Mouse (Mus musculus) kidney, adult 8-10 months (tissue): Measurements from ENCODE around the gene Olfr229.
"Not testable (repeated sequence)": the region's sequence is repeated elsewhere in the genome, so short reads cannot be mapped to it uniquely, and the experiment has no call there.

Experiments used
- DNase-seq, 2 experiments: peaks; one replicate each; pipeline ENCODE4 v3.0.0; 2022

Olfr229 gene

DNA sequence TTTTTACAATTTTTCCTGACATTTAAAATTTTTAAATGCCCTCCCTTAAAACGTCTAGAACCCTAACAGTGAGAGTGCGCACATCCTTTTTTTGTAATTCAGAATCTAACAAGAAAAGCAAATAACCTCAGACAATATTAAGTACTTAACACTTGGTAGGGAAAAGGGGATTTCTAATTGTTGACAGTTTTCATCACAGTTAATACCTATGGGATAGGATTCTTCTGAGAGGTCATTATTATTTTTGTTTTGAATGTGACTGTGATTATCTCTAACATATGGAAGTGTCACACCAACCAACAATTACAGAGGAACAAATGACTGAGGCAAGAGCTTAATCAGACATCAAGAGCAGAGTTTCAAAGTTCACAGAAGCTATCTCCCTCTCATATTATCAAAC is at the start of gene Olfr229:
TSS of gene Olfr229 (plus strand) at position 301 of the 400 bp plus-strand sequence.
- no peak for DNase-seq

DNA sequence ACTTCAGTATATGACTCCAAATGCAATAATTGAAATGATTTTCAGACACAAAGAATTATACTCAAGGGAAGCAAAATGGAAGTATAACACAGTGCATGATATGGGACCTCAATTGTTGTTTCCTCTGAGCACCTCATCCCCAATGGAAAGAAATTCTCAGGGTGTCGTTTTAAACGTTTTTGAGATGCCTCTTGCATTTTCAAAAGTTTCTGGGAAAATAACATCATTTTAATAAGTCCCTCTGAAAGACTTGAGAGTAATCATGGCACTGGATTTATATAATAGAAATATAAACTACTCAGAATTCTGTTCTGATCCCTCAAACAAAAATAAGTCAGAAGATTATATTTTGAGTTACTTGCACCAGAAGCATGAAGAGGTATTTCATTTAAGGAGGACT is 41.0 kb upstream of the Olfr229 start, which contains the start of gene Olfr972:
TSS of gene Olfr972 (plus strand) at position 301 of the 400 bp plus-strand sequence.
- DNase-seq = no peak

DNA sequence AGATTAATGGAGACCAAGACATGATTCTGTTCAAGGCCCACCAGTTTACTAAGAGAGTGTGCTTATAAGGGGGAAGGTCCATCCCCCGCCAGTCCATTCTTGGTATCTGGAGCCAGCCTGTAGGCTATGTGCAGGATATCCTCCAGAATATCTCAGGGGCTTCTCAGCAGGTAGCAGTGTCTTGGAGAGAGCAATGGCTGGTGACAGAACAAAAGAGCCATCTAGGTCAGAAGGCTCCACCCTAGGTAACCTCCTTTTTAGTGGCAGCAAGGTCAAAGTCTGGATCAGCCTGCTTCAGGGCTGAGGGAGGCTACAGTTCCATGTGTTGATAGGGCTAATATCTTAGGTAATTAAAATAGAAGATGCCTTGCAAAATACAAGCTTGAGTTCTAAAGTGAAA is 35.1 kb upstream of the Olfr229 start:
- not testable (repeated sequence) for DNase-seq

DNA sequence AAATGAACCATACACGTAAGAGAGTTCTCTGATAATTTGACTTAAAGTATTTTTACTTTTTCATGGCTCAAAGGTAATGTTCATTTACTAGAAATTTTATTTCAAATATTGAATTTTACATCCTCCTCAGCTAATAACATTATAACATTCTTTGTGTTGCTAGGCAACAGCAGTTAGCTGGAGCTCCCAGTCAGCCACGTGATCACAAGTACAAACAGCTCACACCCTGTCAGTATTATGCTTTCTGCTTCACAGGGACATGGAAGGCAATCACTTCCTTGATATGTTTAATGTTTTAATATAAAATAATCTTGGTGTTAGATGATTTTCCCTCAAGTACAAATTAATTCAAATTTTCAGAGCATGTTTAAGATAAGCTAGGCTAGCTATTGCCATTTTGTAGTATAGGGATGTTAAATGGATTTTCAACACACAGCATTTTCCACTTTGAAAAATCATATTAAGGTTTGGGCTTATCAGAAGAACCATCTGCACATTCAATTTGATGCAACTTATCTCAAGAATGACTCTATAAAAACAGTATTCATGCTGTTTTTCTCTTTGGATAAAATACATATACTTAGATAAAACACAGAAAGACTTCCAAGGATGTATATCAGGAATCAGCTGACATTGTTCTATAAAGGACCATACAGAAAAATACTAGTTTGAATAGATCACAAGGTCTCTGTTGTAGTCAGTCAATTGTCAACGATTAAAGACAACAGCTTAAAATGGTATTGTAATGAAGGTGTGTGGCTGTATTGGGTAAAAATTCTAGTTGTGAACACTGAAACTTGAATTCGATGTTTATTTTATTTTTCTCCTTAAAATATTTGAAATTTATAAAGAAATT is 29.4 kb upstream of the Olfr229 start:
- not testable (repeated sequence) for DNase-seq

DNA sequence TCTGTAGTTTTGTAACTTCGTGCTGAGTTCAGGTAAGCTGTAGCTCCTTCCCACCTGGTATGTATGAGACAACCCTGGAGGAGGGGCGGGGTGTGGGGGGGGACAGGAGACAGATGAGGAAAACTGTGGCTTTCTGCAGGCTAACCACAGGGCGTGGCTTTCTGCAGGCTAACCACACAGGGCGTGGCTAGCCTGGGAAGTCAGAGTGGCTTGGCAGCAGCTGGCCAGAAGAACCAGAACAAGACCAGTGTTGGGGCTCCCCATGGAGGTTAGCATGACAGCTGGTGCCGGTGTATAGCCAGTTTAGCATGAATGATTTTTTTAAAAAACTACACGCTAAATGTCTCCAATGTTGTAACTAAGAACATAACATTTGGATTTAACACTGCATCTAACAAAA is 2.0 kb upstream of the Olfr229 start:
- DNase-seq = no peak

DNA sequence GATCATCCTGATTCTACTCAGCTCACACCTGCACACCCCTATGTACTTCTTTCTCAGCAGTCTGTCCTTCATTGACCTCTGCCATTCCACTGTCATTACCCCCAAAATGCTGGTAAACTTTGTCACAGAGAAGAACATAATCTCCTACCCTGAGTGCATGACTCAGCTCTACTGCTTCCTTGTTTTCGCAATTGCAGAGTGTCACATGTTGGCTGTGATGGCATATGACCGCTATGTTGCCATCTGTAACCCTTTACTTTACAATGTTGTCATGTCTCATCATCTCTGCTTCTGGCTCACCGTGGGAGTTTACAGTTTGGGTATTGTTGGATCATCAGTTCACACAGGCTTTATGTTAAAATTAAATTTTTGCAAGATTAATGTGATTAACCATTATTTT is 2.8 kb downstream of the Olfr229 start:
- no peak for DNase-seq

DNA sequence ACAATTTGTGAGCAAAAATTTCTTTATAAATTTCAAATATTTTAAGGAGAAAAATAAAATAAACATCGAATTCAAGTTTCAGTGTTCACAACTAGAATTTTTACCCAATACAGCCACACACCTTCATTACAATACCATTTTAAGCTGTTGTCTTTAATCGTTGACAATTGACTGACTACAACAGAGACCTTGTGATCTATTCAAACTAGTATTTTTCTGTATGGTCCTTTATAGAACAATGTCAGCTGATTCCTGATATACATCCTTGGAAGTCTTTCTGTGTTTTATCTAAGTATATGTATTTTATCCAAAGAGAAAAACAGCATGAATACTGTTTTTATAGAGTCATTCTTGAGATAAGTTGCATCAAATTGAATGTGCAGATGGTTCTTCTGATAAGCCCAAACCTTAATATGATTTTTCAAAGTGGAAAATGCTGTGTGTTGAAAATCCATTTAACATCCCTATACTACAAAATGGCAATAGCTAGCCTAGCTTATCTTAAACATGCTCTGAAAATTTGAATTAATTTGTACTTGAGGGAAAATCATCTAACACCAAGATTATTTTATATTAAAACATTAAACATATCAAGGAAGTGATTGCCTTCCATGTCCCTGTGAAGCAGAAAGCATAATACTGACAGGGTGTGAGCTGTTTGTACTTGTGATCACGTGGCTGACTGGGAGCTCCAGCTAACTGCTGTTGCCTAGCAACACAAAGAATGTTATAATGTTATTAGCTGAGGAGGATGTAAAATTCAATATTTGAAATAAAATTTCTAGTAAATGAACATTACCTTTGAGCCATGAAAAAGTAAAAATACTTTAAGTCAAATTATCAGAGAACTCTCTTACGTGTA is 21.1 kb downstream of the Olfr229 start:
- DNase-seq = not testable (repeated sequence)

DNA sequence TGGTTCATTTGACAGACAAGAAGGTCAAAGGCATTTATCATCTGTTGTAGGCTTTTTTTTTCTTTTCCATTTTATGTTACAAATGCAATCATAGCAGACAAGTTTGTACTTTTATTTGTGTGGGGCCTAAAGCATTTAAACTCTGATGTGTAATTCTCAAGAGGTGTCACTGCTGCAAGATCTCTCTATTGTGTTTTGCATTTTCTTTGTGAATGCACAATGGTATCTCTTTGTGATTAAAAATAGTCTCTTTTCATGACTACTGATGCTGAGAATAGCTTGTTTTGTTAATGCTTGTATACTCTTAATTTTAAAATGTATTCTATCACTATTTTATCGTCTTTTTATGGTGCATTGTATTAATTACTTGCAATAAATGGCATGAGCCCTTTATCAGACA is 21.7 kb downstream of the Olfr229 start:
- not testable (repeated sequence) for DNase-seq

DNA sequence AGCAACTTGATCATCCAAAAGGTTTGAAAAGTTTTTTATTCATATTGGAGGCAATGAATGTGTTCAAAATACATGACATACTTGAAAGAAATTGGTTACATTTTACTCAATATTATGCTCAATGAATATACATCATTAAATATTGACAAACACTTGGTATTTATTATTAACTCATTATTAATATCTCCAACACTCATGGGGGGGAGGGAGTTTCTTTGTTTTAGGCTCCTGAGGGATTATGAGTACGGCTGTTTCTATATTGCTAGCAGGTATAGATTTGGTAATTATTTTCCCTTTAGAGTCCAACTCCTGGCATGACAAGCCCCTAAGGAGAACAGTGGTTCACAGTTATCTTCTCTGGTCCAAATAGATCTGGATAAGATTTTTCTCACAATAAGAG is 30.1 kb downstream of the Olfr229 start, which contains the start of gene Olfr974:
TSS of gene Olfr974 (plus strand) at position 301 of the 400 bp plus-strand sequence.
- DNase-seq = no peak

DNA sequence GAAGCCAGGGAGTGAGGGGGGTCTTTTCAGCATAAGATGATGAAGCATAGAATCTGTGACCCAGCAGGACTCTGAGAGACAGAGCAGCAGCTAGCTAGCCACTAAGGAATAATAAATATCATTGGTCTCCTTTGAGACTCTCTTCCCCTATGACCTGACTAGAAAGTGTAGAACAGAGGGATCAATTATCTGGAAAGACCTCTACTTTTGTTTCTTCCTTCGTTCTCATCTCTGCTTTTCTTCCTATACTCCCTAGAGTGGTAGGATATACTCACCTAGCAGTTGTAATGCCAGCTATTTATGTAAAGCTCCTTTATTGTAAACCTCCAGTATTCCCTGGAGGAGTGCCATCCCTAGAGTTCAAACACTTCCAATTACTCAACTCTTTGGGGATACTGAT is 44.8 kb downstream of the Olfr229 start, which contains the start of gene Olfr975:
TSS of gene Olfr975 (minus strand) at position 101 of the 400 bp plus-strand sequence.
- DNase-seq = no peak

DNA sequence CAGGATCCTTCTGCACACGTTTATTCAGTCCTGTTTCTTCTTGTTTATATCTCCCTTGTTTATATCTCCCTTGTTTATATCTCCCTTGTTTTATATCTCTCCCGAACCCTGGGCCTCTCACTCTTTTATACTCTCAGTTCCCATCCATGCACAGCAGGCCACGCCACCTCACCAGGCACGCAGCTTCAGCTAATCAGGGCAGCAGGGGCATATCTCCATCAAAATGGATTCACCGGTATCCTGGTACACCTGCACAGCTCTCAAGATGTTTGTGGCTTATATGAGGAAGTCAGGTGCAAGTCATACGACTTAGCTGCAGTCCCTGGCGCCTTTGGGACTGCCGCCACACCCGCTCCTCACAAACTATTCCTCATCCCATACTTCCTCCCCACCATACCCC is 53.9 kb downstream of the Olfr229 start, which contains the start of gene Olfr976:
TSS of gene Olfr976 (minus strand) at position 101 of the 400 bp plus-strand sequence.
- DNase-seq = not testable (repeated sequence)
